Mouse (Mus musculus) CH12.LX (cell line): ENCODE measurements around the gene Nktr.

Source experiments
- BHLHE40 ChIP-seq: IDR thresholded peaks from 2 replicates; pipeline ENCODE4 v1.6.1; 2011; ENCODE audit warnings: mild to moderate bottlenecking, low read depth, low read length, improper control_type of control experiment
- CHD1 ChIP-seq: IDR thresholded peaks from 2 replicates; pipeline ENCODE4 v1.6.1; 2012; ENCODE audit warnings: low read depth, low read length, improper control_type of control experiment, inconsistent platforms
- CHD2 ChIP-seq: IDR thresholded peaks from 2 replicates; pipeline ENCODE4 v1.6.1; 2011; ENCODE audit warnings: low read length, improper control_type of control experiment
- CTCF ChIP-seq, 2 experiments: IDR thresholded peaks in 1 of 2; conservative IDR thresholded peaks in 1 of 2; 2 replicates each; pipeline ENCODE4 v1.5.1; 2011 to 2012; ENCODE audit warnings: low read depth in 2 of 2, low read length in 2 of 2, improper control_type of control experiment in 1 of 2, inconsistent platforms in 1 of 2, mild to moderate bottlenecking in 1 of 2, moderate library complexity in 1 of 2
- ELF1 ChIP-seq: IDR thresholded peaks from 2 replicates; pipeline ENCODE4 v1.6.1; 2014; ENCODE audit warnings: low read depth, mild to moderate bottlenecking, inconsistent platforms, low read length, improper control_type of control experiment
- EP300 ChIP-seq: IDR thresholded peaks from 2 replicates; pipeline ENCODE4 v1.6.1; 2011; ENCODE audit warnings: low read length, improper control_type of control experiment
- HCFC1 ChIP-seq: IDR thresholded peaks from 2 replicates; pipeline ENCODE4 v1.6.1; 2012; ENCODE audit warnings: low read depth, mild to moderate bottlenecking, inconsistent platforms, low read length, improper control_type of control experiment
- JUND ChIP-seq: conservative IDR thresholded peaks from 2 replicates; pipeline ENCODE4 v1.6.1; 2011; ENCODE audit warnings: low read depth, low read length, improper control_type of control experiment
- MAX ChIP-seq: IDR thresholded peaks from 2 replicates; pipeline ENCODE4 v1.6.1; 2011; ENCODE audit warnings: low read length, improper control_type of control experiment
- NRF1 ChIP-seq: IDR thresholded peaks from 2 replicates; pipeline ENCODE4 v1.6.1; 2014; ENCODE audit warnings: low read depth, mild to moderate bottlenecking, inconsistent platforms, low read length, improper control_type of control experiment, moderate library complexity
- POLR2A ChIP-seq: IDR thresholded peaks from 2 replicates; pipeline ENCODE4 v1.6.1; 2011; ENCODE audit warnings: low read depth, mild to moderate bottlenecking, improper control_type of control experiment, low read length
- USF1 ChIP-seq: IDR thresholded peaks from 2 replicates; pipeline ENCODE4 v1.6.1; 2014; ENCODE audit warnings: low read depth, mild to moderate bottlenecking, inconsistent platforms, low read length, improper control_type of control experiment
- ZC3H11A ChIP-seq: IDR thresholded peaks from 2 replicates; pipeline ENCODE4 v1.6.1; 2012; ENCODE audit warnings: low read depth, mild to moderate bottlenecking, inconsistent platforms, low read length, improper control_type of control experiment

- TF ChIP-seq CTCF (conservative IDR thresholded peaks at IDR 0.05 in 1 of 2, IDR thresholded peaks at IDR 0.05 in 1 of 2; ENCODE audit: low read depth in 2 of 2, low read length in 2 of 2) (no peak), USF1 (no peak), POLR2A (no peak), HCFC1 (no peak), ELF1 (no peak), JUND (no peak), BHLHE40 (no peak), CHD1 (no peak), EP300 (no peak), CHD2 (no peak), MAX (no peak), NRF1 (no peak), ZC3H11A (no peak)
Observed at GRCm38 (mm10) chr9:121785261-121785660, 66.3 kb downstream of the Nktr start.
